Mouse (Mus musculus): ENCODE measurements around the gene Snx3.

GRCm38 (mm10) chr10:42577525-42578280 is 75.9 kb downstream of the Snx3 start:
- no peak for TF ChIP-seq CTCF (IDR thresholded peaks at IDR 0.05; ENCODE audit: low read depth)
- TF ChIP-seq EP300 (optimal IDR thresholded peaks at IDR 0.05), result no peak

Measured in stomach, postnatal 0 days (tissue).